Mouse (Mus musculus) bone marrow macrophage, adult 2 months (primary cell): Measurements from ENCODE around the gene Ephb3.

Source experiments
- CTCF ChIP-seq: IDR thresholded peaks from 2 replicates; pipeline ENCODE4 v1.5.1; 2012; ENCODE audit warnings: low read depth, mild to moderate bottlenecking, low read length, moderate library complexity
- POLR2A ChIP-seq: IDR thresholded peaks from 2 replicates; pipeline ENCODE4 v1.6.1; 2012; ENCODE audit warnings: mild to moderate bottlenecking, low read depth, low read length, borderline replicate concordance

- TF ChIP-seq POLR2A (no peak), CTCF (no peak)
Observed at GRCm38 (mm10) chr16:21175236-21175635, 29.3 kb upstream of the Ephb3 start.
